Mouse (Mus musculus): Measurements from ENCODE around the gene Lig3.
"Not testable (repeated sequence)": the region's sequence is repeated elsewhere in the genome, so short reads cannot be mapped to it uniquely, and the experiment has no call there.

Lig3 gene

GRCm38 (mm10) chr11:82831008-82831893, 50.3 kb downstream of the Lig3 start:
- no peak for DNase-seq (ENCODE audit: low read depth, low spot score)

GRCm38 (mm10) chr11:82832402-82832801, 51.5 kb downstream of the Lig3 start:
- DNase-seq (ENCODE audit: low read depth, low spot score): not testable (repeated sequence)

GRCm38 (mm10) chr11:82833929-82834328, 53.0 kb downstream of the Lig3 start:
- no peak for DNase-seq (ENCODE audit: low read depth, low spot score)

- not testable (repeated sequence) for DNase-seq (ENCODE audit: low read depth, low spot score)
Observed at GRCm38 (mm10) chr11:82834359-82834758, 53.5 kb downstream of the Lig3 start.

- no peak for DNase-seq (ENCODE audit: low read depth, low spot score)
Observed at GRCm38 (mm10) chr11:82835616-82836432, 54.9 kb downstream of the Lig3 start.

GRCm38 (mm10) chr11:82837192-82837591, 56.3 kb downstream of the Lig3 start:
- no peak for DNase-seq (ENCODE audit: low read depth, low spot score)

GRCm38 (mm10) chr11:82837848-82838247, 56.9 kb downstream of the Lig3 start:
- DNase-seq (ENCODE audit: low read depth, low spot score): no peak

- no peak for DNase-seq (ENCODE audit: low read depth, low spot score)
Observed at GRCm38 (mm10) chr11:82838511-82838910, 57.6 kb downstream of the Lig3 start.

GRCm38 (mm10) chr11:82844771-82845414, 64.0 kb downstream of the Lig3 start:
- DNase-seq (ENCODE audit: low read depth, low spot score): no peak

- no peak for DNase-seq (ENCODE audit: low read depth, low spot score)
Observed at GRCm38 (mm10) chr11:82845415-82846078, 64.6 kb downstream of the Lig3 start.

- DNase-seq (ENCODE audit: low read depth, low spot score): no peak
Observed at GRCm38 (mm10) chr11:82846079-82846436, 65.2 kb downstream of the Lig3 start.

GRCm38 (mm10) chr11:82846938-82847337, 66.0 kb downstream of the Lig3 start:
- DNase-seq (ENCODE audit: low read depth, low spot score): no peak

- no peak for DNase-seq (ENCODE audit: low read depth, low spot score)
Observed at GRCm38 (mm10) chr11:82847571-82848000, 66.7 kb downstream of the Lig3 start.

- DNase-seq (ENCODE audit: low read depth, low spot score): no peak
Observed at GRCm38 (mm10) chr11:82850259-82850658, 69.4 kb downstream of the Lig3 start.

- DNase-seq (ENCODE audit: low read depth, low spot score): no peak
Observed at GRCm38 (mm10) chr11:82852115-82852514, 71.2 kb downstream of the Lig3 start.

- no peak for DNase-seq (ENCODE audit: low read depth, low spot score)
Observed at GRCm38 (mm10) chr11:82852540-82852939, 71.6 kb downstream of the Lig3 start.

- DNase-seq (ENCODE audit: low read depth, low spot score): no peak
Observed at GRCm38 (mm10) chr11:82852958-82853357, 72.0 kb downstream of the Lig3 start.

Measured in retina, adult 2 months (tissue).